8 mouse cellular contexts compared by ENCODE assay signal in genomic region chr9:64024976-64025375, GRCm38 (mm10). TPM values are rescaled to one million over a fixed set of nuclear protein-coding genes. Genes with fewer than 3 reads are reported as not detected.
DNase-seq lines count a peak whose midpoint lies in the region; ATAC-seq and TF ChIP-seq lines count a peak whose summit lies in the region.
"Had no signal": no experiment of that assay in that cellular context is flagged by ENCODE, and none has a peak within 500 bp of the region (broad histone marks: within the 10 kb centered on the region; RNA-seq: fewer than 3 reads in every experiment).

No protein-coding gene starts in this region.

- H3K27me3 ChIP-seq in heart, embryonic 13.5 days (replicated peaks): no peaks in the 10 kb centered on the region
- H3K27me3 ChIP-seq in liver, embryonic 14.5 days (ENCODE audit: control insufficient read depth, insufficient read depth, low read length): peaks cover 26% of the 10 kb centered on the region
- H3K27me3 ChIP-seq: limb, embryonic 15.5 days had no signal

- WGBS in heart, embryonic 13.5 days: 18% methylated on average over 2 of the region's 2 CpGs
- WGBS in liver, embryonic 14.5 days (ENCODE audit: insufficient replicate concordance): 8% methylated on average over 2 of the region's 2 CpGs

- peak; percentile 12; the same call in 1 of the 2 replicates for TF ChIP-seq CTCF in layer of hippocampus, adult 2 months (conservative IDR thresholded peaks at IDR 0.05)
- TF ChIP-seq CTCF in liver, embryonic 14.5 days (IDR thresholded peaks at IDR 0.05; ENCODE audit: low read depth): peak; percentile 92

- peaks cover 3% of the 10 kb centered on the region for H3K36me3 ChIP-seq in heart, embryonic 13.5 days
- H3K36me3 ChIP-seq in liver, embryonic 14.5 days (replicated peaks; ENCODE audit: control insufficient read depth, insufficient read depth, low read depth): no peaks in the 10 kb centered on the region
- H3K36me3 ChIP-seq: limb, embryonic 15.5 days had no signal

- no peaks in the 10 kb centered on the region for H3K9me3 ChIP-seq in heart, embryonic 13.5 days
- H3K9me3 ChIP-seq in liver, embryonic 14.5 days (ENCODE audit: control insufficient read depth, low read length): no peaks in the 10 kb centered on the region
- H3K9me3 ChIP-seq: limb, embryonic 15.5 days had no signal

- intact Hi-C loops in gastrocnemius, postnatal 14 days (cut with DNase I; ENCODE audit: low total_unique reads): loop anchor here (5.0 kb wide), 2 partner anchors 62 to 68 kb away; no protein-coding TSS in a partner anchor

- H3K9ac ChIP-seq in heart, embryonic 13.5 days: peak overlapping the region; percentile 42; the same call in 1 of the 2 replicates
- no peak overlapping the region for H3K9ac ChIP-seq in liver, embryonic 14.5 days (replicated peaks)
- H3K9ac ChIP-seq: limb, embryonic 15.5 days had no signal

- no peak overlapping the region for H3K27ac ChIP-seq in layer of hippocampus, adult 2 months
- H3K27ac ChIP-seq in heart, embryonic 13.5 days (replicated peaks): no peak overlapping the region; the same call in 1 of the 2 replicates
- peak overlapping the region; percentile 2 for H3K27ac ChIP-seq in liver, embryonic 14.5 days
- H3K27ac ChIP-seq: limb, embryonic 15.5 days had no signal

- no peak for DNase-seq in layer of hippocampus, adult 2 months (ENCODE audit: low spot score in 2 of 2)
- no peak for DNase-seq in layer of hippocampus, adult 18-20 months (ENCODE audit: low spot score in 2 of 2)
- peak; percentile 12 for DNase-seq in ES-CJ7 (ENCODE audit: low read depth, low spot score)
- DNase-seq in liver, embryonic 14.5 days (ENCODE audit: low read depth in 3 of 3, low spot score in 3 of 3): no peak
- no peak for DNase-seq in gastrocnemius, postnatal 14 days

- H3K4me1 ChIP-seq in heart, embryonic 13.5 days: peaks cover 29% of the 10 kb centered on the region
- H3K4me1 ChIP-seq in liver, embryonic 14.5 days (replicated peaks; ENCODE audit: control insufficient read depth in 2 of 2, insufficient read depth in 2 of 2, low read length in 1 of 2): peaks cover 26 to 30% of the 10 kb centered on the region in 2 experiments

- ATAC-seq in heart, embryonic 13.5 days (ENCODE audit: extremely low read depth, insufficient number of reproducible peaks, low FRiP score, low TSS enrichment): no peak
- no peak for ATAC-seq in liver, embryonic 14.5 days (ENCODE audit: insufficient read depth)
- no peak for ATAC-seq in CD4-positive, CD25-positive, alpha-beta regulatory T cell, adult 4 months

- TF ChIP-seq EP300 in liver, embryonic 14.5 days (IDR thresholded peaks at IDR 0.05; ENCODE audit: low read depth): no peak

- no peak overlapping the region for H3K4me2 ChIP-seq in heart, embryonic 13.5 days
- H3K4me2 ChIP-seq in liver, embryonic 14.5 days (ENCODE audit: low read depth): peak overlapping the region; percentile 13; the same call in 1 of the 2 replicates
- H3K4me2 ChIP-seq: limb, embryonic 15.5 days had no signal

- H3K4me3 ChIP-seq in layer of hippocampus, adult 2 months: no peak overlapping the region
- H3K4me3 ChIP-seq in heart, embryonic 13.5 days: no peak overlapping the region
- H3K4me3 ChIP-seq in liver, embryonic 14.5 days (ENCODE audit: insufficient read depth in 1 of 2, low read depth in 2 of 2, low read length in 2 of 2): no peak overlapping the region
- H3K4me3 ChIP-seq: limb, embryonic 15.5 days had no signal

RNA-seq across cellular contexts. Expression of gene Smad6, which starts 3.1 kb away (rescaled TPM):
- total RNA-seq in layer of hippocampus, adult 2 months (2021): 1 to 10 TPM; 2.1 to 2.3 TPM
- 1 to 10 TPM; 1.3 to 2.5 TPM for total RNA-seq in layer of hippocampus, adult 18-20 months (2021)
- 18.5 and 19.3 TPM in 2 replicates for polyA plus RNA-seq in heart, embryonic 13.5 days (2015; fragmentation: Nextera tagmentation; extraction: Ambion mirVana)
- polyA plus RNA-seq in liver, embryonic 14.5 days (2012; rRNA removed): 3.9 and 5.2 TPM in 2 replicates
- polyA plus RNA-seq in liver, embryonic 14.5 days (2014; fragmentation: Nextera tagmentation; extraction: Ambion mirVana): 1.8 and 2.1 TPM in 2 replicates
- under 1 TPM in 1 of 2 experiments, not detected in 1; 0.11 TPM for polyA plus RNA-seq in CD4-positive, CD25-positive, alpha-beta regulatory T cell, adult 4 months (2017; shearing (Covaris generic))
- 1 to 10 TPM; 1.9 to 2.9 TPM for total RNA-seq in gastrocnemius, postnatal 14 days (2021)
